Mouse (Mus musculus) stomach, postnatal 0 days (tissue): ENCODE results near the gene Ykt6. TPM values are rescaled to one million over a fixed set of nuclear protein-coding genes. Genes with fewer than 3 reads are reported as not detected.
A peak's percentile ranks its signal among the peaks of the same experiment; 100 is the strongest.

Source experiments
- ATAC-seq: fragments of 200-750 bp; cut with Nextera tagmentation; 2 replicates; pipeline ENCODE4 v1.8.0; 2017; ENCODE audit not compliant: low FRiP score, low TSS enrichment
- DNase-seq: peaks from one replicate; pipeline ENCODE4 v3.0.0-alpha.2; 2016; ENCODE audit warnings: low spot score
- H3K27ac ChIP-seq: fragments of 300-500 bp; sonication (generic); replicated peaks from 2 replicates; pipeline ENCODE4 v1.5.1; 2014; ENCODE audit warnings: mild to moderate bottlenecking, control low read depth
- H3K27me3 ChIP-seq: fragments of 300-500 bp; sonication (generic); 2 replicates; pipeline ENCODE4 v1.6.1; 2014; ENCODE audit warnings: low read length; ENCODE audit not compliant: control insufficient read depth, insufficient read depth
- H3K36me3 ChIP-seq: fragments of 300-500 bp; sonication (generic); 2 replicates; pipeline ENCODE4 v1.6.1; 2014; ENCODE audit warnings: low read length, mixed read lengths; ENCODE audit not compliant: control insufficient read depth, insufficient read depth
- H3K4me1 ChIP-seq: fragments of 300-500 bp; sonication (generic); replicated peaks from 2 replicates; pipeline ENCODE4 v1.6.1; 2014; ENCODE audit warnings: antibody characterized with exemption; ENCODE audit not compliant: control insufficient read depth, insufficient read depth
- H3K4me2 ChIP-seq: fragments of 300-500 bp; sonication (generic); replicated peaks from 2 replicates; pipeline ENCODE4 v1.6.1; 2014; ENCODE audit warnings: low read depth, mild to moderate bottlenecking, control low read depth, moderate library complexity
- H3K4me3 ChIP-seq: fragments of 300-500 bp; sonication (generic); 2 replicates; pipeline ENCODE4 v1.5.1; 2014; ENCODE audit warnings: low read depth, low read length, control low read depth
- H3K9ac ChIP-seq: fragments of 300-500 bp; sonication (generic); 2 replicates; pipeline ENCODE4 v1.6.1; 2014; ENCODE audit warnings: mild to moderate bottlenecking, low read length, control low read depth, mixed read lengths
- H3K9me3 ChIP-seq: fragments of 300-500 bp; sonication (generic); 2 replicates; pipeline ENCODE4 v1.6.1; 2016; ENCODE audit warnings: low read length; ENCODE audit not compliant: control insufficient read depth
- CTCF ChIP-seq: IDR thresholded peaks from 2 replicates; pipeline ENCODE4 v1.5.1; 2016; ENCODE audit warnings: antibody characterized with exemption, low read depth, mild to moderate bottlenecking, moderate library complexity
- EP300 ChIP-seq: optimal IDR thresholded peaks from 2 replicates; pipeline ENCODE3; 2016; ENCODE audit warnings: antibody characterized with exemption
- WGBS: fragments of 180-500 bp; shearing (Covaris S2); extraction: QIAGEN DNeasy Blood & Tissue Kit; methylation state at CpG from one replicate; pipeline ENCODE4 v1.1.7; 2014; 5-methylcytosine and 5-hydroxymethylcytosine counted together
- polyA plus RNA-seq: library from polyadenylated mRNA; unstranded; fragments of >200 nt; fragmentation: Nextera tagmentation; extraction: Ambion mirVana; gene quantifications from 2 replicates; pipeline ENCODE4 v1.2.1, GENCODE M21; 2015

Ykt6 gene
- polyA plus RNA-seq, 1 experiment from 2014 or later: 47.0 TPM

DNA sequence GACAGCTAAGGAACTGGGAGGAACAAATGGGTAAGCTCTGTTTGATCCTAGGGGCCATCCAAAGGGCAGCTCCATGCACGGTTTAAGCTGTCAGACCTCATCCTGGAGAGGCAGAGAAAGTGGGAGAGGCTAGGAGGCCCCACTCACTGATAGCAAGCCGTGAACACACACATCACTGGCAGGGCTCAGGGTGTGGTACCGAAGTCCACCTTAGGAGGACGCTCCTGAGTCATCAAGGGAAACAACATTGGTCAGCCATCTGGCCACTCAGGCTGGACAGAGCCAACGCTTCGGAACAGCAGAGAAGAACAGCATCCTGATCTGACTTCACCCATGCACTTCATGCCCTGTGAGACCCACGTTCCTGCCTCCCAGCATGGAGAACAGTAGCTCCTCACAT is 23.6 kb downstream of the Ykt6 start:
- Histone ChIP-seq H3K4me3 (no peak overlapping the region), H3K9me3 (no peaks in the 10 kb centered on the region), H3K9ac (no peak overlapping the region), H3K4me2 (no peak overlapping the region), H3K36me3 (no peaks in the 10 kb centered on the region), H3K27me3 (no peaks in the 10 kb centered on the region), H3K27ac (no peak overlapping the region), H3K4me1 (no peaks in the 10 kb centered on the region)
- 64% methylated on average over 7 of the region's 7 CpGs for WGBS
- no peak for DNase-seq
- ATAC-seq: no peak
- TF ChIP-seq EP300 (no peak), CTCF (peak; percentile 22; the same call in 1 of the 2 replicates)

DNA sequence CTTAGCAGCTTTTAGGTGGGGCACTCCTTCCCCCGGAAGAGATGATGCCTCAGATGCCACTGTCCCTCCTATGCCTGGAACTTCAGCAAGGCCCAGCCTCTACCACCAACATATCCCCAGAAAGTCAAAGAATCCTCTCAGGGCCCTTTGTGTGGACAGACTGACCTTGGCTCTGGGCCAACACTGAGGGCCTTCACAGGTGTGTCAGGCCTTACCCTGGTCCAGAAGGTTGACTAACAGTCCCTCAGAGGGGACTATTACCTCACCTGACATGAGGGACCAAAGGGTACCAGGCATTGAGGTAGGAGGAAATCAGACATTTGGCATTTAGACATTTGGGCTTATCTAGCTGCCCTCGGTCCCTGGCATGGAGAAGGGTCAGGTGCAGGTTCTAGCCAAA is 24.6 kb downstream of the Ykt6 start:
- Histone ChIP-seq H3K9ac (no peak overlapping the region), H3K27ac (no peak overlapping the region), H3K4me2 (no peak overlapping the region), H3K27me3 (no peaks in the 10 kb centered on the region), H3K9me3 (no peaks in the 10 kb centered on the region), H3K4me3 (no peak overlapping the region), H3K4me1 (no peaks in the 10 kb centered on the region), H3K36me3 (no peaks in the 10 kb centered on the region)
- WGBS: 86% methylated on average over 2 of the region's 2 CpGs
- no peak for DNase-seq
- no peak for ATAC-seq
- no peak for TF ChIP-seq CTCF
- no peak for TF ChIP-seq EP300

DNA sequence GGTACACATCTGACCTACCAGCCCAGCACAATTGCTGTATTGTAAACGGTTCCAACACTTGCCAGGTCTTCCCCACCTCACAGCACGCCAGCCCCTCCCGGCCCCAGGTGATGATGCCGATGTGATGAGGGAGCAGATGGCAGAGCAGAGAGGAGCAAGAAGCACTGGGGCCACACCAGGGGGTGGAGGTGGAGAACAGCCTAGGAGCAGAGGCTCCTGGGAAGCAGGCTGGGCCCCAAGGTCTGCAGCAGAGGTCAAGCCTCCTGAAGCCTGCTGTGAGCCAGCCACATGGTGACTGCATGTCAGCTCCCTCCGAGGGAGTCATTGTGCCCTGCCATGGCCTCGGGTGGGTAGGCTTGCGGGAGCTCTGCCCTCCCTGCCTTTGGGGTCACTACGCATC is 25.1 kb downstream of the Ykt6 start:
- no peaks in the 10 kb centered on the region for H3K9me3 ChIP-seq
- DNase-seq: no peak
- no peak overlapping the region for H3K27ac ChIP-seq
- no peak overlapping the region for H3K4me3 ChIP-seq
- ATAC-seq: no peak
- 65% methylated on average over 8 of the region's 8 CpGs for WGBS
- H3K4me2 ChIP-seq: no peak overlapping the region
- H3K27me3 ChIP-seq: no peaks in the 10 kb centered on the region
- TF ChIP-seq CTCF: no peak
- no peak for TF ChIP-seq EP300
- no peaks in the 10 kb centered on the region for H3K36me3 ChIP-seq
- no peaks in the 10 kb centered on the region for H3K4me1 ChIP-seq
- no peak overlapping the region for H3K9ac ChIP-seq

DNA sequence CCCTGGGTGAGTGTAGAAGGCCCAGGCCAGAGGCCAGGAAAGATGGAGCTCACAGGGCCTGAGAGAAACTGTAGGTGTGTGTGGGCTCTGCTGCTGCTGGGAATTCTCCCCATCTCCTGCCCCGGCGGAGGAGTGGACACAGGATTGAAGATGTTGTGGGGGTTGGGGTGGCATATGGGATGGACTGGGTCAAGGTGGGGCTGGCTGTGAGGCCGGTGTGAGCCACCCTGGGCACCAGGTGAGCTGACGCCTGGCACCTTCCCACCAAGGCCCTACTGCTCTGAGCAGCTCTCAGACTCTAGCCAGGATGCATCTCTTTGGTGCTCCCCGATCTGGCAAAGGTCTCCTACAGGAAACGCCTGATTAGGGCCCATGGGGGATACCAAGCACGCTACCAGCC is 25.8 kb downstream of the Ykt6 start:
- Histone ChIP-seq H3K4me2 (no peak overlapping the region), H3K9me3 (no peaks in the 10 kb centered on the region), H3K27ac (no peak overlapping the region), H3K4me1 (no peaks in the 10 kb centered on the region), H3K27me3 (no peaks in the 10 kb centered on the region), H3K9ac (no peak overlapping the region), H3K36me3 (no peaks in the 10 kb centered on the region), H3K4me3 (no peak overlapping the region)
- ATAC-seq (no peak), DNase-seq (no peak)
- 90% methylated on average over 7 of the region's 7 CpGs for WGBS
- TF ChIP-seq EP300: no peak
- no peak for TF ChIP-seq CTCF

DNA sequence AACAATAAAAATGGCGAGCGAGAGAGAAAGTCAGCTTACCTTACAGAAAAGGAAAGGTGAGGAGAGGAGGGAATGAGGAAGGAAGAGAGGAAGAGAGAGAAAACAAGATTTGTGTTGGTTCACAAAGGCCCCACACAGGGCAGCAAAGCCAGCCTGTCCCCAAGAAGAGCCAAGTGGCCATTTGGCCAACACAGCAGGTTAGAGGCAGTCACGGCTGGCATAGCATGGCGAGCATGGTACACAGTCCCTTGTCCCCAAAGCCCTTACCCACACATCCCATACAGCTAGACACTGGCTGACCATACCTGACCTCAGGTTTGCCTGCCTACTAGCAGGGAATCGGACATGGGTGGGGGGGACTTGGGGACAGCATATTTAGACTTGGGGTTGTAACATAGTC is 28.1 kb downstream of the Ykt6 start:
- Histone ChIP-seq H3K9me3 (no peaks in the 10 kb centered on the region), H3K4me3 (no peak overlapping the region), H3K27ac (no peak overlapping the region), H3K36me3 (no peaks in the 10 kb centered on the region), H3K27me3 (no peaks in the 10 kb centered on the region), H3K4me2 (no peak overlapping the region), H3K4me1 (no peaks in the 10 kb centered on the region), H3K9ac (no peak overlapping the region)
- no peak for TF ChIP-seq CTCF
- no peak for TF ChIP-seq EP300
- 91% methylated on average over 5 of the region's 5 CpGs for WGBS
- DNase-seq (no peak), ATAC-seq (no peak)

DNA sequence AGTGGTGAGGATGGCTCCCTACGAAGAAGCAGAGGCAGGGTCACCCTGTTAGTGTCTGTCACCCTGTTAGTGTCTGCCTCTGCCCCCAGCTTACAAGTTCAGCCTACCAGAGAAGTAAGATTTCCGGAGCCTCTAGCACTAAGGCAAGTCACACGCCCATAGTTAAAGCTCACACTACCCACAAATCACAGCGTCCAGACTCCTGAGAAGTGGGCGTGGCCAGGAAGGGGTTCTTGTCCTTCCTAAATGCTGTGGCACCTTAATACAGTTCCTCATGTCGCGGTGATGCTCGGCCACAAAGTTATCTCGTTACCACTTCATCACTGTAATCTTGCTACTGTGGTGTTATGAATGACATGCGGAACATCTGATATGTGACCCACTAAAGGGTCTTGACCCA is 32.6 kb downstream of the Ykt6 start:
- Histone ChIP-seq H3K9ac (no peak overlapping the region), H3K4me3 (no peak overlapping the region), H3K27me3 (no peaks in the 10 kb centered on the region), H3K9me3 (no peaks in the 10 kb centered on the region), H3K36me3 (no peaks in the 10 kb centered on the region), H3K4me2 (no peak overlapping the region), H3K4me1 (no peaks in the 10 kb centered on the region), H3K27ac (no peak overlapping the region)
- ATAC-seq (no peak), DNase-seq (no peak)
- TF ChIP-seq CTCF: no peak
- TF ChIP-seq EP300: no peak
- WGBS: 67% methylated on average over 10 of the region's 10 CpGs
